Mouse (Mus musculus): ENCODE measurements around the gene Gm20388.

GRCm38 (mm10) chr8:121730170-121730569, 1819.5 kb downstream of the Gm20388 start:
- TF ChIP-seq GATA1 (IDR thresholded peaks at IDR 0.05; ENCODE audit: borderline replicate concordance, low read length) (no peak), TAL1 (conservative IDR thresholded peaks at IDR 0.05; ENCODE audit: low read depth, low read length) (no peak), CTCF (IDR thresholded peaks at IDR 0.05; ENCODE audit: low read depth, low read length) (no peak), GATA2 (IDR thresholded peaks at IDR 0.05; ENCODE audit: borderline replicate concordance, low read depth, low read length) (no peak)

Measured in G1E (cell line).